Mouse (Mus musculus) ES-Bruce4 (cell line): ENCODE measurements around the gene Srsf6. TPM values are rescaled to one million over a fixed set of nuclear protein-coding genes. Genes with fewer than 3 reads are reported as not detected.
"Not testable (repeated sequence)": the region's sequence is repeated elsewhere in the genome, so short reads cannot be mapped to it uniquely, and the experiment has no call there.

ENCODE experiments used
- H3K27ac ChIP-seq: 2 replicates; pipeline ENCODE4 v1.5.1; 2012; ENCODE audit warnings: low read length, inconsistent platforms; ENCODE audit not compliant: insufficient read depth
- H3K27me3 ChIP-seq: 2 replicates; pipeline ENCODE4 v1.6.1; 2012; ENCODE audit warnings: mild to moderate bottlenecking, low read length, inconsistent platforms; ENCODE audit not compliant: control insufficient read depth, poor library complexity, insufficient read depth, severe bottlenecking
- H3K36me3 ChIP-seq: 2 replicates; pipeline ENCODE4 v1.6.1; 2012; ENCODE audit warnings: inconsistent platforms, mild to moderate bottlenecking, low read length, moderate library complexity; ENCODE audit not compliant: control insufficient read depth, poor library complexity, insufficient read depth, severe bottlenecking
- H3K4me1 ChIP-seq: one replicate; pipeline ENCODE4 v1.8.1; 2011; ENCODE audit warnings: low read length; ENCODE audit not compliant: control insufficient read depth, insufficient read depth
- H3K4me3 ChIP-seq: 2 replicates; pipeline ENCODE4 v1.5.1; 2011; ENCODE audit warnings: low read depth, mild to moderate bottlenecking, low read length
- H3K9ac ChIP-seq: 2 replicates; pipeline ENCODE4 v1.6.1; 2012; ENCODE audit warnings: low read depth, mild to moderate bottlenecking, inconsistent platforms; ENCODE audit not compliant: poor library complexity, severe bottlenecking
- H3K9me3 ChIP-seq: replicated peaks from 2 replicates; pipeline ENCODE4 v1.6.1; 2012; ENCODE audit warnings: mild to moderate bottlenecking, low read length, inconsistent platforms; ENCODE audit not compliant: control insufficient read depth, poor library complexity, insufficient read depth, severe bottlenecking
- CTCF ChIP-seq: IDR thresholded peaks from one replicate; pipeline ENCODE4 v1.8.1; 2011; ENCODE audit warnings: low read depth, low read length
- EP300 ChIP-seq: IDR thresholded peaks from 2 replicates; pipeline ENCODE4 v1.6.1; 2011; ENCODE audit warnings: low read depth, low read length; ENCODE audit not compliant: insufficient read depth
- POLR2A ChIP-seq: IDR thresholded peaks from one replicate; pipeline ENCODE4 v1.8.1; 2011; ENCODE audit warnings: low read length; ENCODE audit not compliant: insufficient read depth
- polyA plus RNA-seq: library from polyadenylated mRNA; stranded (reverse); fragments of >200 nt; gene quantifications from 2 replicates; pipeline ENCODE4 v1.2.4, GENCODE M21; 2011; ENCODE audit warnings: low read depth; ENCODE audit not compliant: missing spikeins, insufficient read depth, insufficient read length

Srsf6 gene
- 172 and 175 TPM in 2 replicates for polyA plus RNA-seq

- no peak for TF ChIP-seq EP300
- peak; percentile 57 for TF ChIP-seq POLR2A
- H3K36me3 ChIP-seq, result peaks cover 34% of the 10 kb centered on the region
- H3K27ac ChIP-seq, result peak within 1 kb of the TSS; percentile 86
- H3K9me3 ChIP-seq, result no peaks in the 10 kb centered on the region
- H3K9ac ChIP-seq, result peak within 1 kb of the TSS; percentile 96
- no peaks in the 10 kb centered on the region for H3K4me1 ChIP-seq
- H3K4me3 ChIP-seq, result peak within 1 kb of the TSS; percentile 89
- no peaks in the 10 kb centered on the region for H3K27me3 ChIP-seq
Observed at GRCm38 (mm10) chr2:162931123-162931673, at the start of gene Srsf6. Gene Srsf6, plus strand, starts transcription at chr2:162931528.

- no peaks in the 10 kb centered on the region for H3K9me3 ChIP-seq
- TF ChIP-seq CTCF (no peak), EP300 (no peak)
Observed at GRCm38 (mm10) chr2:162884101-162884500, 47.2 kb upstream of the Srsf6 start.

GRCm38 (mm10) chr2:162887121-162887520 lies 44.2 kb upstream of the Srsf6 start:
- no peaks in the 10 kb centered on the region for H3K4me1 ChIP-seq
- H3K4me3 ChIP-seq, result no peak overlapping the region
- no peaks in the 10 kb centered on the region for H3K36me3 ChIP-seq
- no peaks in the 10 kb centered on the region for H3K27me3 ChIP-seq
- H3K27ac ChIP-seq, result no peak overlapping the region
- TF ChIP-seq POLR2A (no peak), EP300 (no peak), CTCF (no peak)
- no peaks in the 10 kb centered on the region for H3K9me3 ChIP-seq
- H3K9ac ChIP-seq, result no peak overlapping the region

More at GRCm38 (mm10) chr2:162884101-162884500, 47.2 kb upstream of the Srsf6 start:
- Histone ChIP-seq H3K4me3 (no peak overlapping the region), H3K9ac (no peak overlapping the region), H3K4me1 (no peaks in the 10 kb centered on the region), H3K27me3 (no peaks in the 10 kb centered on the region), H3K36me3 (no peaks in the 10 kb centered on the region), H3K27ac (no peak overlapping the region)

- no peaks in the 10 kb centered on the region for H3K9me3 ChIP-seq
- no peaks in the 10 kb centered on the region for H3K36me3 ChIP-seq
- no peak overlapping the region for H3K4me3 ChIP-seq
- no peaks in the 10 kb centered on the region for H3K4me1 ChIP-seq
- H3K27me3 ChIP-seq, result no peaks in the 10 kb centered on the region
- H3K9ac ChIP-seq, result no peak overlapping the region
- no peak for TF ChIP-seq POLR2A
- TF ChIP-seq CTCF, result no peak
- TF ChIP-seq EP300, result no peak
- no peak overlapping the region for H3K27ac ChIP-seq
Observed at GRCm38 (mm10) chr2:162888677-162889076, 42.7 kb upstream of the Srsf6 start.

GRCm38 (mm10) chr2:162889191-162889590 lies 42.1 kb upstream of the Srsf6 start:
- Histone ChIP-seq H3K9ac (no peak overlapping the region), H3K27me3 (no peaks in the 10 kb centered on the region), H3K9me3 (no peaks in the 10 kb centered on the region), H3K4me3 (peak overlapping the region; percentile 2; the same call in 1 of the 2 replicates), H3K36me3 (no peaks in the 10 kb centered on the region), H3K27ac (no peak overlapping the region), H3K4me1 (no peaks in the 10 kb centered on the region)
- TF ChIP-seq EP300 (no peak), POLR2A (no peak), CTCF (no peak)

GRCm38 (mm10) chr2:162889731-162890130 lies 41.6 kb upstream of the Srsf6 start:
- H3K9me3 ChIP-seq, result no peaks in the 10 kb centered on the region
- H3K9ac ChIP-seq, result no peak overlapping the region
- no peak for TF ChIP-seq EP300
- TF ChIP-seq CTCF, result no peak
- no peak for TF ChIP-seq POLR2A
- H3K4me1 ChIP-seq, result no peaks in the 10 kb centered on the region
- H3K27me3 ChIP-seq, result no peaks in the 10 kb centered on the region
- no peak overlapping the region for H3K27ac ChIP-seq
- H3K4me3 ChIP-seq, result no peak overlapping the region
- H3K36me3 ChIP-seq, result no peaks in the 10 kb centered on the region

GRCm38 (mm10) chr2:162892979-162893378 lies 38.3 kb upstream of the Srsf6 start:
- not testable (repeated sequence) for H3K4me1 ChIP-seq, H3K36me3 ChIP-seq, H3K4me3 ChIP-seq, H3K27me3 ChIP-seq, H3K27ac ChIP-seq, H3K9ac ChIP-seq, H3K9me3 ChIP-seq

- not testable (repeated sequence) for H3K27me3 ChIP-seq, H3K4me1 ChIP-seq, H3K27ac ChIP-seq, H3K9me3 ChIP-seq, H3K36me3 ChIP-seq, H3K9ac ChIP-seq, H3K4me3 ChIP-seq
Observed at GRCm38 (mm10) chr2:162899256-162899655, 32.1 kb upstream of the Srsf6 start.
